Mouse (Mus musculus) ES-CJ7 (cell line): Measurements from ENCODE around the gene Zfp663.

Experiments
- DNase-seq: peaks from one replicate; pipeline ENCODE4 v3.0.0; 2011; ENCODE audit warnings: low read depth, low spot score

The Zfp663 gene

DNA sequence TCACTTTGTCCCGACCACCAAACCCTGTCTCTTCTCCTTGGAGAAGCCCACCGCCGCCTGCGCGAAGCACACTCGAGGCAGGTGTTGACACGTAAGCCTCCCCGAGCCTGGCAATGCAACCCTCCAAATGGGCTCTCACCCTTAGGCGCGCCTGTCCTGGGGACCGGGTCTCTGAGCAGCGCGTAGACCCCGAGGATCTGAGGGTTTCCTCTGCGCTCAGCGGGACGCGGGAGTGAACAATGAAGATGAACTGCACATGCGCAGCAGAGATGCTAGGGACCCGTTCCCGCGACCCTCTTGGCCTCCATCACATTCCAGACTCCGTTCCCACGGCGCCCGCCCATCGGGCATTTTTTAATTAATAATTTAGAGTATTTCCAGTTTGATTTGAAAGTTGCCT lies at the start of gene Zfp663:
Gene Zfp663, minus strand, starts transcription at position 234 of the 400 bp plus-strand sequence.
- peak; percentile 67 for DNase-seq

DNA sequence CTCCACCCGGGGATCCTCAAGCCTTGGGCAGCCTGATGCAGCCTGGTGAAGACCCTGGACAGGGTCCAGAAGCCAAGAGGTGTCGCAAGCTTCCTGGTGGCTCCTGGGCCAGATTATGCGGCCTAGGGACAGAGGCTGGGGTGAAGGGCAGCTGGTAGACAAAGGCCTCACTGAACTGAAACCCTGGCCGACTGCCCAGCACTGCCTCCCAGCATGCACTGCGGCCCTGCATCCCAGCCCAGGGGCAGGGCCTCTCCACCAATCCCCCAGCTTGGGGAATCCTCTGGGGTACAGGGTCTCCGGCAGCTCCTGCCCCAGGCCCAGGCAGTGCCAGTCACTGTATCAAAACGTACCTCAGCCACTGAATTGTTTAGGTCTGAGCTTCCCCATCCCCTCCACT lies 48.8 kb upstream of the Zfp663 start:
- no peak for DNase-seq

DNA sequence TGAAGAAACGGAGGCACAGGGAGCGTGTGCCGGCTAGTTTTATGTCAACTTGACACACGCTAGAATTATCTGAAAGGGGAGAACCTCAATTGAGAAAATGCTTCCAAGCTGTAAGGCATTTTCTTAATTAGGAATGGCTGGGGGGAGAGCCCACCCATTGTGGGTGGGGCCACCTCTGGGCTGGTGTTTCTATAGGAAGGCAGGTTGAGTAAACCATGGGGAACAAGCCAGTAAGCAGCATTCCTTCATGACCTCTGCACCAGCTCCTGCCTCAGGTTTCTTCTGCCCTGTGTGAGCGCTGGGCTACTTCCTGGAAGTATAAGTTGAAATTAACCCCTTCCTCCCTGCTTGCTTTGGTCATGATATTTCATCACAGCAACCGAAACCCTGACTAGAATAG lies 47.3 kb upstream of the Zfp663 start:
- DNase-seq, result no peak

DNA sequence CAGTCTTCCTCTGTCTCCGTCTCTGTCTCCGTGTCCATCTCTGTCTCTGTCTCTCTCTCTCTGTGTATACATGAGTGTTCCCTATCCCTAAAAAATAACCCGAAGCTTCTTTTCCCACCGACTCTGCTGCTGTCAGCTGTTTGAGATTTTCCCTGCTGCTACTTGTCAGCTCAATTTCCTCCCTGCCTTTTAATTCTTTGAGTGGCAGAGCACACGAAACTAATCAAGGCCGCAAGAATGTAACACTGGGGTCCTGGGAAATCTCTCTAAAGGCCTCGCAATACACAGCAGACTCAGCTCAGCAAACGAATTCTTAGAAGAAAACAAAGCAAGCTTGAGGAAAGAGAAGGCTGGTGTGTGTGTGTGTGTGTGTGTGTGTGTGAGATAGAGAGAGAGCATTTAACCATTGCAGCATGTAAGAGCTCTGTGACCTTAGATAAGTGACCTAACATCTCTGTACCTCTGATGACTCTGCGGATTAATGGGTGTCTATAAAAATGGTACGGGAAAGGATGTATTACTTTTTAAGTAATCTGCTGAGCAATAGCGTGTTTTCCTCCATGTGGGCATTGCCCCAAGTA lies 46.7 kb upstream of the Zfp663 start:
- DNase-seq, result no peak

DNA sequence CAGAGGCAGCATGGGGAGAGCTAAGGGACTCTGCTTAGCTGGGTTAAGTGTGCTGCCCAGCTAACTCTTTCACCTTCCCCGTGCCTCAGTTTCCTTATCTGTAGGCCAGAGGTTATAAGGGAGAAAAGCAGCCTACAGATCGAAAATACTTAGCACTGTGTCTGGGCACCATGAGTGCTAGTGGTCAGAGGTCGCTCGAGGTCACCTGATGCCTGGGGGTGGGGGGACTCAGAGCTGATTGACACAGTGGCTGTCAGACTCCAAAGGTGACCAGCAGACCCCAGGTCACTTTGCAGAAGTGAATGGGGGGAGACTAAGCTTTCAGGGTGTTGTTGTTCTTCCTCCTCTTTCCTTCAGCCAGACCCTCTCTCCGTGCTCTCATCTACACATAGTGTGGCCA lies 45.8 kb upstream of the Zfp663 start:
- DNase-seq, result no peak

DNA sequence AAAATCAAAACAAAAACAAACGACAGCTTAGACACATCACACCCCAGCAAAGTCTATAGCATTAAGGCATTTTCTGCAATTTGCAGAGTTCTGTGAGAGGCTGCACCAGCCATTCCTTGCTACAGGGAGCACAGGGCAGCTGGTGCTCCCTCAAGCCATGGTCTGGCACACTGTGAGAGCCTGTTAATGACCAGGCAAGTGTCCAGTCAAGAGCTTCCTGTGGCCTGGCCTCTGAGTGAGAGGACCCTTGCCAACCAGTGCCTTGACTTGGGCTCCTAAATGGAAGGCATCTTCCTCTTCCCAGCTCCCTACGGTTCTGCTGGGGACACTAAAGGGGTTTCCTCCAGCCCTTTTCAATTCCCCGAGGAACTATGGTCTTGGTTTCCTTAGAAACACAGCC lies 45.4 kb upstream of the Zfp663 start:
- no peak for DNase-seq

DNA sequence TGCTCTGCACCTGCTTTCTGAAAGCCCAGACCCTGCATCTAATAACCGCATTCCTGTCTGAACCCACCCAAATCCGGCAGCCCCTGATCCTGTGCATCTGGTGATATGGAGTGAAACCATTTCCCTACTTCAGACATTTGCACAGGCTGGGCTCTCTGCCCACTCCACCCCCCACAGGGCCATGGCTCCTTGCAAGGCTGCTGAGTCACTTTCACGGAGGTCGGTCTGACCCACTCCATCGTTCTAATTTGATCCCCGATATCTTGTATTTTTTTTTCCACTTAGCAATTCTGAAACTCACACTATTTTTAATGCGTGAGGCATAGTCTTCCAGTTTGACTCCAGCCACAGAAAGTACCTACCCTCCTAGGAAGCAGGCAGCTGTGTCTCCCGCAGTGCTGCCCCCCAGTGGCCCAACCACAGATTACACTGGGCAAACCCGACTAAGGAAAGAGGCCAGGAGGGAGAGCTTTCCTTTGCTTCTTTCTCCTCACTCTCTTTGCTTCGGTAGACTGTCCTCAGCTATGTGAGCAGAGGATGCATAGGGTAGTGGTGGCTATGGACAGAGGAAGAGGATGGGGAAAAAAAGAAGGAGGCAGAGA lies 39.3 kb upstream of the Zfp663 start:
- peak; percentile 56 for DNase-seq

DNA sequence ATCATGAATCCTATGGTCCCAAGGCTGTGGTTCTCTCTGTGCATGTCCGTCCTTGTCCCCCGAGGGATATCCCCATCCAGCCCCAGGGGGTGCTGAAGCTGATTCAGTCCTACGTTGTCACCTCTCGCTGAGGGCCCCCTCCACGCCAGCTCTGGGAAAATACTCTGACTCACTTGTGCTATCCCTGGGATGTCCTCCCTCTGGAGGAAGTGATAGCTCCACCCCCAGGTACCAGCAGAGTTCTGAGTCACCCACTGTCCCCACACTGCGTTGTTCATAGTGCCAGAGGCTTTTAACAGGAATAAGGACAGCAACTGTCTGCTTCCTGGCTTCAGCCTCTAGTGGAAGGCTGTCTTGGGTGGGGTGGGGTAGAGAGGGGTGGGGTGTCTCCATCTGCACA lies 36.8 kb upstream of the Zfp663 start:
- no peak for DNase-seq

DNA sequence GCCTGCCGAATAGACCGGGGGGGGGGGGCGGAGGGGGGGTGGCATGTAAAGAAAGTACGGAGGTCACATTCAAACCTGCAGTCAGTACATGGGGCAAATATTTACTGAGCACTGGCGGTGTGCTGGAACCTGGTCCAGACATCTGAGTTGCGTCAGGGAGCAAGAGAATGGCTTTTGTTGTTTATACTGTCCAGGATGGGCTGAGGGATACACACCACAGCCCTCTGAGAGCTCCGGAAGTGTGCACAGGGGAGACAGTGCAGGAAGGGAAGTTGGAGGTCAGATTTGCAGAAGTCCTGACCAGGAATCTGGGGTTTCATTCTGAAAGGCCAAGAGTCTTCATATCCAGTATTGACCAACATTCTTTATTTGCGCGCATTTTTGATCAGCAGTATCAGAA lies 36.4 kb upstream of the Zfp663 start:
- no peak for DNase-seq

DNA sequence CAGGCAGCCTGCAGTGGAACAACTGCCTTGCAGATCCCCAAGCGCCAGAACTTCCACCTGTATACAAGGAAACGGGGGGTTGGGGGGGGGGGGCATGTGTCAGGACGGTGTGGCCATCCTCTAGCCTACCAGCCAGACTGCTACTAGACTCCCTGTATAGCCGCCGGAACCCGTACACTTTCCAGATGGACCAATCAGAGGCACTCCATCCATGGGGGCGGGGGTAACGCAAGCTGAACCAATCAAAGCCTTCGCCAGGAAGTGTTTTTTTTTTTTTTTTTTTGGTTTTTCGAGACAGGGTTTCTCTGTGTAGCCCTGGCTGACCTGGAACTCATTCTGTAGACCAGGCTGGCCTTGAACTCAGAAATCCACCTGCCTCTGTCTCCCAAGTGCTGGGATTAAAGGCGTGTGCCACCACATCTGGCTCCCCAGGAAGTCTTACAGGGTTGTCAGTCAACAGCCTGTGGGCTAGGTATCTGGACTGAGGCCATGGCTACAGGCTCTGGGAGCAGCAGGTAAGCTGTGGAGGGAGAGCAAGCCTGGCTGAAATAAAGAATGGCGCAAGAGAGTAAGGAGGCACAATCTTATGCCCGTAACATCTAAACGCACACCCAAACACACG lies 29.7 kb upstream of the Zfp663 start:
- DNase-seq, result peak; percentile 85

DNA sequence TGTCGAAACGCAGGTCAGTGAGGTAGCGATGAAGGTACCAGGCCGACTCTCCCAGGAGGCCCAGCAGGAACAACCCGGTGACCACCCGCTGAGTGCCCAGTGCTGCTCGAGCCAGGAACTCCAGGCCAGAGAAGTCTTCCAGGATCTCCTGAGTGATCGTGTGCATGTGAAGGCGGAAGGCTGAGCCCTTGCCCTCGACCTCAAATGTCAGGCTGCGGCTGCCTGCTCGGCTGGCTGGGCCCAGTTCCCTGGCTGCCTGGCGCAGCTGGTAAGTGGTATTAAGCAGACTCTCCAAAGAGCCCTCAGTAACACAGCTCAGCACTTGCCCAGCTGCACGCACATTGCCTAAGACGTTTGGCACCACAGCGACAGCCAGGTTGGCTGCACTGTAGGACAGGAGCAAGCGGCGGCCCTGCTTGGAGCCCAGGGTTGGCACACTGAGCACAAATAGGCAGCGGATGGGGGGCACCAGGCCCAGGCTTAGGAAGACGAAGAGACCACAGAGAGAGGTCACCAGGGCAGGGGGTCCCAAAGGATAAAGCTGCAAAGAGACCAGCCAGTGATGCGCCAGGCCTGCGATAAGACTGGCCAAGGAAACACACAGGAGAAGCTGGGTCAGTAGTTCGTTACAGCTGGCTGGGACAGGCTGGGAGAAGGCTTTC lies 29.1 kb upstream of the Zfp663 start:
- DNase-seq, result no peak

DNA sequence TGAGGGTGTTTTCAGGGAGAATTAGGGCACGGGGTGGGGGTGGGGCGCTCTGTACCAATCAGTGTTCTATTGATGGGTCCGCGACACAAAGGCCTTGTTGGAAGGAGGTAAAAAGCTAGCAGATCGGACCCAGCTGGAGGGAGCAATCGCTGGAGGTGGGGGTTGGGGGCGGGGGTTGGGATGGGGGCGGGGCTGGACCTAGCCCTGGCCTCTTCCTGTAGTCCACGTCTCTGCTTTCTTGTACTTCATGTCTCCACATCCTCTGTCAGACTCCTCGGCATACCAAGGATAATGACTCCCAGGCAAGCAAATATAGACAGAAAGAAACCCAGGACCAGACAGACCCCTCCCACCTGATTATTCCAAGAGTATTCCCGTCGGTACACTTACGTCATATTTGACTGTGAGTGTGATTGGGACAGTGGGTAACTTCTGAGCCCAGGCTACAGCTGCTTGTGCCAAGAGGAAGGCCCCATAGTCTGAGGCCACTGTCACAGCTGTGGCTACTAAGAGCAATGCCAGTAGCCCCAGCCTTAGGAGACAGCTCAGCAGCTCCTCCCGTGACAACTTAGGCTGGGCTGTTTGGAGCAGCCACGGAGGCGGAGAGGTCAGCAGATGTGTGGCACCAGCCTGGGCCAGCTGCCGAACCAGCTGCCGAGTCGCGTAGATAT lies 28.4 kb upstream of the Zfp663 start:
- DNase-seq, result no peak

DNA sequence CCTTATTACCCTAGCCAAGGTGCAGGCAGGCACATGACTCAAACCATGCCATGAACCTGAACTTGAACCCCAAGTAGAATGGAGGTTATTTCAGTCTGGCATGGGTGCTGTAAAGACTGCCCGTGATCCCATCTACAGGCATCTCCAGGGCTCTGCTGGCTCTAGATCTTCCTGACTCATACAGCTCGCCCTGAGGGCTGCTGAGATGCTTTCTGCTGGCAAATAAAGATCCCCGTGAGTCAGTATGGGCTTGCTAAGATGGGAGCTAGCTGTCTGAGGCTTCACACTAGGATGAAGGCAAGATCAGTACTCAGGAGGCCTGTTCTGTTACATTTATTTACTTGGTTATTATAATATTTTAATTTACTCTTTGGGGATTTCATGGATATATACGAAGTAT lies 23.6 kb upstream of the Zfp663 start:
- DNase-seq, result no peak

DNA sequence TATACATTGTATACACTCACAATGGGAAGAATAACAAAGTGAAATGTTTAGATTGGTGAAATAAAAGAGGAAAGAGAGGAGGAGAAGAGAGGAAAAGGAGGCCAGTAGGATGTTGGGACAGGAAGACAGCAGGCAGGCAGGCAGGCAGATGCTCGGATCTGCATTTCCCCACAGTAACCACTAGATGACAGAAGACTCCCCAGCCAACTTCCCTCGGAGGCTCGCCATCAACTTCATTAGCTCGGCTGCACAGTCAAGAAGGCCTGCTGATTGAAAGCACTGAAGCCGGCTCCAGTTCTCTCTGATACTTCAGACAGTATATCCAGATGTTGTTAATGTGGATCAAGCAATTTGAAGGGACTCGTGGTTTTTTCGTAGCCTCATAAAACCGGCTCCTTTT lies 23.0 kb upstream of the Zfp663 start:
- DNase-seq, result peak; percentile 74

DNA sequence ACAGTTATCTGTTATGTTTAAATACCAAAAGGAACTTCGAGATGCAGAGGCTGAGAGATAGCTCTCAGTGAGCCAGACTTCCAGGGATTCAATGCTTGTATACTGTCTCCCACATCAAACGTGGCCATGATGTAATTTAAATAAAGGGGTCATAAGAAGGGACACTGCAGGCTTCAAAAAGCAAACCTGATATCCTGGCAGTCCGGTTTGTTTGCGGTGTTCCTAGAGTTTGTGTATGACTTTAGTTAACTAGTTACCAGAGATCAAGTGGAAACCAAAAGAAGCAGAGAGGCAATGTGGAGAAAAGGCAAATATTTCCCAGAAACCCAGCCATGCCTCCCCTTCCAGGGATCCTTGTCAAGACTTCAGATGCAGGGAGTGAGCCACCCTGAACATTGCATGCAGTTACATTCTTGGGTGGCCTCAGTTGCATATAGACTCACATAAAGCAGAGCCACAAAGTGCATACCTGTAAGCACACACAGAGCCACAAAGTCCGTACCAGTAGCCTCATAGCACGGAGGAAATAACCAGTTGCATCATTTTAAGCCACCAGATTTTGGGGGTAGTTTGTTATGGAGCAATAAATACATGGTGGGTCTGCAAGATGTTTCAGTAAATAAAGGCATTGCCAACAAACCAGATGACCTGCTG lies 20.9 kb upstream of the Zfp663 start:
- no peak for DNase-seq

DNA sequence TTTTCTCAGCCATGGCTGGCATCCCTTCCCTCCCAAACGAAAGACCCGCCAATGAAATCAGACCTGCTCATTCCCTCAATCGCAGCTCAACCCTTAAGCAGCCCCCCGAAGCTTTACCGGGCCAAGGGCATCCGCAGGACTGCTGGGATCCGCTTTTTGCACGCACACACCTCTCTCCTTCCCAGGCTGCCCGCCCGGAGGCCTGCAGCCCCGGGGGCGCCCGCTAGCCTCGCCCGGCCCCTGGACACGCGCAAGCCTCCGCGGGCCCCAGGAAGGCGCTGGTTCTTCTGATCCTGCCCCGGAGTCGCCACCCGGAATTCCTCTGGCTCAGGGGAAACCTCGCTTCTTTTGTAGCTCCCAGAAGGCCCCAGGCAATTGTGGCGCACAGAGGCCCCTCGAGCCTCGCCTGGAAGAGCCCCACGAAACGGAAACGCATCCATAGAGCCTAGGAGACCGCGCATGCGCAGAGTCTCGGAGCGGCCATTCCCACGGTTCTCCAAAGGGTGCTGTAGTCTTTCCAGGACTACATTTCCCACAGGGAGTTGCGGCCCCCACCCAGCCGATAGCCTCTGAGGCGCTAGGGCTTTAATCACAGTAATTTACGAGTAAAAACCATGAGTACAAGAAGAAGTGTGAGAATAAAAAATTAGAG lies 19.4 kb upstream of the Zfp663 start, which contains the start of gene Zfp334:
Gene Zfp334, minus strand, starts transcription at position 416 of the 652 bp plus-strand sequence.
- peak; percentile 96 for DNase-seq

DNA sequence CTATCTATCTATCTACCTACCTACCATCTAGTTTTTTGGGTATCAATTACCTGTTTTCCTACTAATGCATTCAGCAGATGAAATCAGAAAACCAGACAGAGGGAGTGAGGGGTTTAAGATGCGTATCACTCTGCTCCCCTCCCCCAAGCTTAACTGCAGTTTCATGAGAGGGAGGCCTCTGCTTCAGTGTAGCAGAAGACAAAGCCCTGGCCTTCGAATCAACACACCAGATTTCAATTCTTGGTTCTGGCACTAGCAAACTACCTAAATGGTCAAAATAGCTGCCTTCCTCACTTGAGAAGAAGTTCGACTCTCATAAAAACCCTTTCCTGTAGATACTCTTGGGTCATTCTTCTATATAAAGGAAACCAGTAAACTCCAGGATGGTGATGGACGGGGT lies 18.8 kb upstream of the Zfp663 start:
- DNase-seq, result no peak

DNA sequence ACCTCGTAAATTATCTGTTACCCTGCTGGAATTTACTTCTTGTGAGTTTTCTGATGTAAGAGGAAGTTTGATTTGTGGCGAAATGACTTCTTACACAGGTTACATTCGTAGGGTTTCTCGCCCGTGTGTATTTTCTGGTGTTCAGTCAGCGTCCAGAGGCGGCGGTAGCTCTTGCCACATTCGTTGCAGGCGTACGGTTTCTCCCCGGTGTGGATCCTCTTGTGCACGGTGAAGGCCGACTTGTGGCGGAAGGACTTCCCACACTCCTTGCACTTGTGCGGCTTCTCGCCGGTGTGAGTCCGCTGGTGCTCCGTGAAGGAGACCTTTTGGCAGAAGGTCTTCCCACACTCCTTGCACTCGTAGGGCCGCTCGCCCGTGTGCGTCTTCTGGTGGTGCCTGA lies 11.5 kb upstream of the Zfp663 start:
- DNase-seq, result peak; percentile 50

DNA sequence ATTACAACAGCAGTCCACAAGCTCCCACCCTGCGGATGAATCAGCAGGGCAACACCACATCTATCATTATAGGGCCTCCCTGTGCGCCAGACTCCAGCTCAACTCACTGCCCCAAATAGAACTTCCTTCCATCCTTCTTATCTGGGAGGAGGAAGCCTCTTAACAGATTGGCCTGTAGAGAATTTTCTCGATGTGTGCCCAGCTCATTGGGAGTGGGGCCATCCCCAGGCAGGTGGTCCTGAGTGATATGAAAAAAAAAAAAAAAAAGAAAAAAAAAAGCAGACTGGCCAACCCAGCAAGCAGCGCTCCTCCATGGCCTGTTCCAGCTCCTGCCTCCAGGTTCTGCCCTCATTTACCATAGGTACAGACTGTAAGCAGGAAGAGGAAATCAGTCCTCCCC lies 7.5 kb upstream of the Zfp663 start:
- DNase-seq, result no peak

DNA sequence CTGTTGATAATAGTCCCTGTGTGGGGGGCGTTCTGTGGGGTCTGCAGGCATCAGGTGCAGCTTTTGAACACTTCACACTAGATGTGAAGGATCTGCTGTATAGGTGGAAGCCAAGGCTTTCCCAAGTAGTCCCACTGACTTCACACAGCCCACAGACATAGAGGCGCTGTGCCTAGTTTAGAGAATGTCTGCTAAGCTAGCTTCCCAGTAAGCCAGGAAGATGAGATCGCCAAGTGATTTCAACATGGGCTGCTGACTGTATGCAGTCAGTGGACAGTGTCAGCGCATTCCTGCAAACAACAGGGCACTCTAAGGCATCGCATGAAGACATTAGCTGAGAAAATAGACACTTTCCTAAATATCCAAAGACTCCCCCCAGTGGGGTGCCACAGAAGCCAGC lies 6.9 kb upstream of the Zfp663 start:
- no peak for DNase-seq

DNA sequence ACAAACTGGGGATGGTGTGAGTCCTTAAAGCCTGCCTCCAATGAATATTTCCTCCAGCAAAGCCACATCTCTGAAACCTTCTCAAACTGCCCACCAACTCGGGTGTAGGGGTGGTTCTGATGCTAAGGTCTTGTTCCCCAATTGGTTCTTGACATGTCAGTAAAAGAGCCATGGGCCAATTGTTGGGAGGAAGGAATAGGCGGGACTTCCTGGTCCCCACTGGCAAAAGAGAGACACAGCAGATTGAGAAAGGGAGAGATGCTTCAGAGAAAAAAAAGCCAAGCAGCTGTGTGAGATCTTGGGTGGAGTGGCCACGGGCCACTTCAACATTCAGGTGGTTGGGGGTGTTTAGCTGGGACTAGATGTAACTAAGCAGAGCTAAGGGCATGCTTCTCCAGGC lies 2.5 kb upstream of the Zfp663 start:
- peak; percentile 73 for DNase-seq
